Mouse (Mus musculus): ENCODE measurements at regions not wholly inside any gene's neighbourhood (a gene's known extent, or its start where the extent isn't known, plus 50 kb on each side); places are given as distances from the start of the nearest gene placed in this dataset.

- peaks cover 64% of the 10 kb centered on the region for H3K27me3 ChIP-seq
- H3K4me2 ChIP-seq (replicated peaks): no peak overlapping the region
- WGBS: 11% methylated on average over 2 of the region's 2 CpGs
These were observed 386.5 kb downstream of the Med13l start for GRCm38 (mm10) chr5:118946994-118947393.

GRCm38 (mm10) chr5:118948119-118948786 lies 387.8 kb downstream of the Med13l start:
- H3K9ac ChIP-seq (replicated peaks): no peak overlapping the region
- H3K4me3 ChIP-seq: no peak overlapping the region
- no peaks in the 10 kb centered on the region for H3K36me3 ChIP-seq
- H3K27ac ChIP-seq (replicated peaks): no peak overlapping the region
- ATAC-seq (ENCODE audit: low FRiP score, low read depth): no peak
- no peaks in the 10 kb centered on the region for H3K9me3 ChIP-seq
- WGBS: 89% methylated on average over 6 of the region's 6 CpGs
- H3K27me3 ChIP-seq: peaks cover 54% of the 10 kb centered on the region
- no peak overlapping the region for H3K4me2 ChIP-seq (replicated peaks)
- peaks cover 12% of the 10 kb centered on the region; the same call in 1 of the 2 replicates for H3K4me1 ChIP-seq

More at GRCm38 (mm10) chr5:118946994-118947393, 386.5 kb downstream of the Med13l start:
- ATAC-seq (ENCODE audit: low FRiP score, low read depth): no peak
- peaks cover 12% of the 10 kb centered on the region; the same call in 1 of the 2 replicates for H3K4me1 ChIP-seq
- H3K4me3 ChIP-seq: no peak overlapping the region
- H3K9ac ChIP-seq (replicated peaks): no peak overlapping the region
- H3K27ac ChIP-seq (replicated peaks): no peak overlapping the region
- no peaks in the 10 kb centered on the region for H3K36me3 ChIP-seq
- no peaks in the 10 kb centered on the region for H3K9me3 ChIP-seq

- Histone ChIP-seq H3K36me3 (no peaks in the 10 kb centered on the region), H3K27ac (replicated peaks) (no peak overlapping the region), H3K4me3 (no peak overlapping the region), H3K9me3 (no peaks in the 10 kb centered on the region), H3K4me2 (replicated peaks) (no peak overlapping the region), H3K9ac (replicated peaks) (no peak overlapping the region), H3K27me3 (peaks cover 32% of the 10 kb centered on the region; the same call in 1 of the 2 replicates), H3K4me1 (peaks cover 6% of the 10 kb centered on the region; the same call in 1 of the 2 replicates)
- ATAC-seq (ENCODE audit: low FRiP score, low read depth): no peak
- WGBS: 70% methylated on average over 7 of the region's 7 CpGs
These were observed 390.6 kb downstream of the Med13l start for GRCm38 (mm10) chr5:118951067-118951466.

DNA sequence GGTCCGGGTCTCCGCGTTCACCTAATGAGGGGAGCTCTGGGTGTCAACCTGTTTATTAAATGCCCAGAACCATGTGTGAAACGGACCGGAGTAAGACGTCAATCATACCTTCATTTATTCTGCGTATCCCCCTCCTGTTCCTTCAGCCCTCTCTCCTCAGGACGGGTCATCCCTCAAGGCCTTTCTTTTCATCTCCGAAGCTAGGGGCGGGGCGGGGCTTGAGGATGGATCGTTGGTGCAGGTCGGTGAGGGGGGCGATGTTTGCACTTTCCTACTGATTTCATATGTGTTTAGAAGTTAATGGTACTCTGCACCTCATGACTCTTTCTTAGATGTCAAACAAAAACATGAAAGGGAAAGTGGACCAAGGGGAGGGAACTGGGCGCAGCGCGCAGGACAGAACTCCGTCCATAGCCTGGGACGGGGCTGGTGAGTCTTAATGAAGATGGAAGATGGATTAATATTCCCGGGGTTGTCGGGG lies 400.1 kb downstream of the Med13l start:
- Histone ChIP-seq H3K27ac (replicated peaks) (no peak overlapping the region), H3K9ac (replicated peaks) (no peak overlapping the region), H3K4me2 (replicated peaks) (no peak overlapping the region), H3K27me3 (0 out of 2 replicates have a peak, but pooled peaks cover 4% of the 10 kb centered on the region), H3K9me3 (peaks cover 7% of the 10 kb centered on the region; the same call in 1 of the 2 replicates), H3K4me1 (no peaks in the 10 kb centered on the region), H3K36me3 (no peaks in the 10 kb centered on the region), H3K4me3 (no peak overlapping the region)
- ATAC-seq (ENCODE audit: low FRiP score, low read depth): no peak
- WGBS: 83% methylated on average over 21 of the region's 21 CpGs

DNA sequence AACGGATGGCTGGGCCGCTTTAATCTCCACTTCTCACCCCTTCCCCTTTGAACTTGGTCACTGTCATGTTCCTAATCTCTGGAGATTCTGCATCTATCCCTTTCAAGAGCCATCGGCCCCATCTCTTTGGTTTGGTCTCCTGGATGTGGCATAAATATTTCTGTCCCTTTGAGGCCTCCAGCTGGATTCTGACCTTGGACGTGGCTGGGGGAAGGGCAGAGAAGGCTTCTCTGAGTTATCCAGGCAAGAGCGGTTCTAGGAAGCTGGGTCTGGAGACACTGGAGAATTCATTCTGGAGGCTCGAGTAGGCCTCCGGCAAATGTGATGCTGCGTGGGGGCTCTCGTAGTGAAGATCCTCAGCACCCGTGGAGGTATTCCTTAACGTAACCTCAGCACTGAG lies 400.6 kb downstream of the Med13l start:
- ATAC-seq (ENCODE audit: low FRiP score, low read depth): no peak
- Histone ChIP-seq H3K9ac (replicated peaks) (no peak overlapping the region), H3K4me3 (no peak overlapping the region), H3K36me3 (no peaks in the 10 kb centered on the region), H3K9me3 (peaks cover 7% of the 10 kb centered on the region; the same call in 1 of the 2 replicates), H3K4me1 (no peaks in the 10 kb centered on the region), H3K27me3 (0 out of 2 replicates have a peak, but pooled peaks cover 4% of the 10 kb centered on the region), H3K27ac (replicated peaks) (no peak overlapping the region), H3K4me2 (replicated peaks) (no peak overlapping the region)
- 82% methylated on average over 11 of the region's 11 CpGs for WGBS

- H3K4me2 ChIP-seq (replicated peaks): no peak overlapping the region
- peaks cover 7% of the 10 kb centered on the region; the same call in 1 of the 2 replicates for H3K9me3 ChIP-seq
- no peaks in the 10 kb centered on the region for H3K4me1 ChIP-seq
- 92% methylated on average over 3 of the region's 3 CpGs for WGBS
- no peak overlapping the region for H3K27ac ChIP-seq (replicated peaks)
- H3K36me3 ChIP-seq: no peaks in the 10 kb centered on the region
- H3K27me3 ChIP-seq: 0 out of 2 replicates have a peak, but pooled peaks cover 4% of the 10 kb centered on the region
- no peak overlapping the region for H3K9ac ChIP-seq (replicated peaks)
- H3K4me3 ChIP-seq: no peak overlapping the region
- no peak for ATAC-seq (ENCODE audit: low FRiP score, low read depth)
These were observed 401.7 kb downstream of the Med13l start for GRCm38 (mm10) chr5:118962152-118962551.

- Histone ChIP-seq H3K27me3 (0 out of 2 replicates have a peak, but pooled peaks cover 4% of the 10 kb centered on the region), H3K4me2 (replicated peaks) (no peak overlapping the region), H3K9ac (replicated peaks) (no peak overlapping the region), H3K27ac (replicated peaks) (no peak overlapping the region), H3K36me3 (no peaks in the 10 kb centered on the region), H3K9me3 (peaks cover 7% of the 10 kb centered on the region; the same call in 1 of the 2 replicates), H3K4me3 (no peak overlapping the region), H3K4me1 (no peaks in the 10 kb centered on the region)
- no peak for ATAC-seq (ENCODE audit: low FRiP score, low read depth)
- WGBS: 90% methylated on average over 3 of the region's 3 CpGs
These were observed 402.5 kb downstream of the Med13l start for GRCm38 (mm10) chr5:118963001-118963400.

DNA sequence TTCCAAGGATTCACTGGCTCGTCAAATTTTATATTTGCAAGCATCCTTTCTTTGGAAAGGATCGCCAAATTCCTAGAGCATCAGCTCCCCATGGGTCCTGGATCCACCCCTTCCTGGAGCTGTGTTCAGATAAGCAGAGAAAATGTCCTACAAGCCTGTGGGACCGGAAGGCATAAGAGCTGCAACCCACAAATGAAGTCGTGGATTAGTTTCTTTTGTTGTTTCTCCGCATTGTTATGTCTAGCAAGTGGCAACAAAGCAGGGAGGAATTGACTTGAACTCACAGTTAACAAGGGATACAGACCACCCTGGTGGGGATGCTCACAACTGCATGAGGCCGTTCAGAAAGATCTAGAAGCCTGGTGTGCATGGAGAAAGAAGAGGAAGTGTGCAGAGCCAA lies 406.4 kb downstream of the Med13l start:
- Histone ChIP-seq H3K4me1 (no peaks in the 10 kb centered on the region), H3K4me2 (replicated peaks) (no peak overlapping the region), H3K36me3 (no peaks in the 10 kb centered on the region), H3K27ac (replicated peaks) (no peak overlapping the region), H3K9ac (replicated peaks) (no peak overlapping the region), H3K9me3 (no peaks in the 10 kb centered on the region), H3K4me3 (no peak overlapping the region), H3K27me3 (0 out of 2 replicates have a peak, but pooled peaks cover 5% of the 10 kb centered on the region)
- no peak for ATAC-seq (ENCODE audit: low FRiP score, low read depth)
- 51% methylated on average over 6 of the region's 6 CpGs for WGBS

DNA sequence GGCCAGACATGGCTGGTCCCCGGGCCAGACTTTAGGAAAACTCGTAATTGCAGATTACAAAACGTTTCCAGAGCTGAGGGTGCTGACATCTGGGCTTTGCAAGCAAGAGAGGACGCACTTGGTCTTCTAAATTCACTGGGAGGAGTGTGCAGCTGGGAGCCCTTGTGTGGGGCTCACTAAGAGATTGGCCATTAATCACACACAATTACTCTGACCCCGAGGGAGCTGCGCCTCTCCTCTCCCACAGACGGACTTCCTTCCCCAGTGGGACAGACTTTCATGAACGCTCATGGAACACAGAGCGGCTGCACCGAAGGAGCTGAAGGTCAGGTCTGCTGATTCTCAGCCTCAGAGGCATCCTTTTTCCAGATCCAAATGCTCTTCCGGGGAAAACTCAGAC lies 407.2 kb downstream of the Med13l start:
- 0 out of 2 replicates have a peak, but pooled peaks cover 3% of the 10 kb centered on the region for H3K27me3 ChIP-seq
- H3K4me1 ChIP-seq: no peaks in the 10 kb centered on the region
- WGBS: 81% methylated on average over 11 of the region's 11 CpGs
- no peak for ATAC-seq (ENCODE audit: low FRiP score, low read depth)
- no peak overlapping the region for H3K4me3 ChIP-seq
- no peaks in the 10 kb centered on the region for H3K9me3 ChIP-seq
- no peak overlapping the region for H3K9ac ChIP-seq (replicated peaks)
- no peak overlapping the region for H3K27ac ChIP-seq (replicated peaks)
- H3K36me3 ChIP-seq: no peaks in the 10 kb centered on the region
- no peak overlapping the region for H3K4me2 ChIP-seq (replicated peaks)

GRCm38 (mm10) chr5:118975147-118975546 lies 414.7 kb downstream of the Med13l start:
- H3K9me3 ChIP-seq: no peaks in the 10 kb centered on the region
- no peak overlapping the region for H3K9ac ChIP-seq (replicated peaks)
- 0 out of 2 replicates have a peak, but pooled peaks cover 6% of the 10 kb centered on the region for H3K27me3 ChIP-seq
- no peak overlapping the region for H3K27ac ChIP-seq (replicated peaks)
- 91% methylated on average over 10 of the region's 10 CpGs for WGBS
- no peak overlapping the region for H3K4me2 ChIP-seq (replicated peaks)
- H3K36me3 ChIP-seq: no peaks in the 10 kb centered on the region
- no peaks in the 10 kb centered on the region for H3K4me1 ChIP-seq
- ATAC-seq (ENCODE audit: low FRiP score, low read depth): no peak
- H3K4me3 ChIP-seq: no peak overlapping the region

- no peak for ATAC-seq (ENCODE audit: low FRiP score, low read depth)
- Histone ChIP-seq H3K27me3 (0 out of 2 replicates have a peak, but pooled peaks cover 3% of the 10 kb centered on the region), H3K4me1 (0 out of 2 replicates have a peak, but pooled peaks cover 3% of the 10 kb centered on the region), H3K9me3 (no peaks in the 10 kb centered on the region), H3K4me3 (no peak overlapping the region), H3K27ac (replicated peaks) (no peak overlapping the region), H3K36me3 (no peaks in the 10 kb centered on the region), H3K9ac (replicated peaks) (no peak overlapping the region), H3K4me2 (replicated peaks) (no peak overlapping the region)
- 88% methylated on average over 11 of the region's 11 CpGs for WGBS
These were observed 418.6 kb downstream of the Med13l start for GRCm38 (mm10) chr5:118978921-118979630.

- Histone ChIP-seq H3K9me3 (no peaks in the 10 kb centered on the region), H3K27me3 (0 out of 2 replicates have a peak, but pooled peaks cover under 1% of the 10 kb centered on the region), H3K4me3 (no peak overlapping the region), H3K4me1 (0 out of 2 replicates have a peak, but pooled peaks cover 3% of the 10 kb centered on the region), H3K4me2 (replicated peaks) (no peak overlapping the region), H3K27ac (replicated peaks) (peak overlapping the region; percentile 39; the same call in 1 of the 2 replicates), H3K9ac (replicated peaks) (no peak overlapping the region), H3K36me3 (no peaks in the 10 kb centered on the region)
- no peak for ATAC-seq (ENCODE audit: low FRiP score, low read depth)
- 51% methylated on average over 16 of the region's 16 CpGs for WGBS
These were observed 420.6 kb downstream of the Med13l start for GRCm38 (mm10) chr5:118981046-118981445.

Data from midbrain, embryonic 12.5 days (tissue).